Mouse (Mus musculus) midbrain, embryonic 11.5 days (tissue): ENCODE data around the gene Eif4enif1. TPM values are rescaled to one million over a fixed set of nuclear protein-coding genes. Genes with fewer than 3 reads are reported as not detected.

Source experiments
- ATAC-seq: fragments of 200-750 bp; cut with Nextera tagmentation; 2 replicates; pipeline ENCODE4 v1.8.0; 2017; ENCODE audit warnings: moderate TSS enrichment, moderate library complexity; ENCODE audit not compliant: low FRiP score
- DNase-seq: peaks from one replicate; pipeline ENCODE4 v3.0.0; 2015; ENCODE audit warnings: low spot score; ENCODE audit errors: missing footprints
- H3K27ac ChIP-seq: fragments of 300-500 bp; sonication (generic); 2 replicates; pipeline ENCODE4 v1.5.1; 2014; ENCODE audit warnings: low read depth, low read length
- H3K27me3 ChIP-seq: fragments of 300-500 bp; sonication (generic); 2 replicates; pipeline ENCODE4 v1.6.1; 2014; ENCODE audit warnings: mild to moderate bottlenecking, low read length, moderate library complexity, mixed read lengths; ENCODE audit not compliant: control insufficient read depth, insufficient read depth
- H3K36me3 ChIP-seq: fragments of 300-500 bp; sonication (generic); 2 replicates; pipeline ENCODE4 v1.6.1; 2014; ENCODE audit warnings: mild to moderate bottlenecking, low read length, moderate library complexity, mixed read lengths; ENCODE audit not compliant: control insufficient read depth, insufficient read depth
- H3K4me1 ChIP-seq: fragments of 300-500 bp; sonication (generic); 2 replicates; pipeline ENCODE4 v1.6.1; 2014; ENCODE audit warnings: low read length; ENCODE audit not compliant: control insufficient read depth, insufficient read depth
- H3K4me2 ChIP-seq: fragments of 300-500 bp; sonication (generic); 2 replicates; pipeline ENCODE4 v1.6.1; 2014; ENCODE audit warnings: mild to moderate bottlenecking, moderate library complexity
- H3K4me3 ChIP-seq: fragments of 300-500 bp; sonication (generic); 2 replicates; pipeline ENCODE4 v1.5.1; 2014; ENCODE audit warnings: low read depth, low read length
- H3K9ac ChIP-seq: fragments of 300-500 bp; sonication (generic); 2 replicates; pipeline ENCODE4 v1.6.1; 2014; ENCODE audit warnings: low read length
- H3K9me3 ChIP-seq: fragments of 300-500 bp; sonication (generic); 2 replicates; pipeline ENCODE4 v1.6.1; 2016; ENCODE audit warnings: low read length; ENCODE audit not compliant: control insufficient read depth
- WGBS: fragments of 180-500 bp; shearing (Covaris S2); extraction: QIAGEN DNeasy Blood & Tissue Kit; methylation state at CpG from one replicate; pipeline ENCODE4 v1.1.7; 2014; 5-methylcytosine and 5-hydroxymethylcytosine counted together
- polyA plus RNA-seq: library from polyadenylated mRNA; unstranded; fragments of >200 nt; fragmentation: Nextera tagmentation; extraction: Ambion mirVana; gene quantifications from 2 replicates; pipeline ENCODE4 v1.2.1, GENCODE M21; 2014

The Eif4enif1 gene
- polyA plus RNA-seq, 1 experiment from 2014 or later: 54.7 TPM

DNA sequence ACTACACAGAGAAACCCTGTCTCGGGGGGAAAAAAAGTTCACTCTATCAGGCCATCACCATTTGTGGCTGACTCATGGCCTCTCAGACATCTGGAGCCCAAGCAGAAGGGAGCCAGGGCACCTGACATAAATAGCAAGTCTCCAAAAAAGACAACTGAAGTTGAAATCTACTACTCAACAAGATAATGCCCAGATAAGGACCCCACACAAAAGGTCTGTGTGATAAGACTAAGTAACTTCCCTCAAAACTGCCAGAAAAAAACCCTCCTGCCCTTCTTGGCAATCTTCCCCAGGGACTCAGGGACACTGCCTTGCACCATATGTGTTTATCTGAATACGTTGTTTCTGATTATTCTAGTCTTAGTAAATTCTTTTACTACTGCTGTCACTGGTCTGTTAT is 77.5 kb downstream of the Eif4enif1 start:
- Histone ChIP-seq H3K27me3 (no peaks in the 10 kb centered on the region), H3K27ac (no peak overlapping the region), H3K9me3 (peaks cover 4% of the 10 kb centered on the region), H3K4me3 (no peak overlapping the region), H3K36me3 (no peaks in the 10 kb centered on the region), H3K4me2 (no peak overlapping the region), H3K9ac (no peak overlapping the region), H3K4me1 (no peaks in the 10 kb centered on the region)
- DNase-seq (no peak), ATAC-seq (no peak)
- 71% methylated on average over 2 of the region's 2 CpGs for WGBS

DNA sequence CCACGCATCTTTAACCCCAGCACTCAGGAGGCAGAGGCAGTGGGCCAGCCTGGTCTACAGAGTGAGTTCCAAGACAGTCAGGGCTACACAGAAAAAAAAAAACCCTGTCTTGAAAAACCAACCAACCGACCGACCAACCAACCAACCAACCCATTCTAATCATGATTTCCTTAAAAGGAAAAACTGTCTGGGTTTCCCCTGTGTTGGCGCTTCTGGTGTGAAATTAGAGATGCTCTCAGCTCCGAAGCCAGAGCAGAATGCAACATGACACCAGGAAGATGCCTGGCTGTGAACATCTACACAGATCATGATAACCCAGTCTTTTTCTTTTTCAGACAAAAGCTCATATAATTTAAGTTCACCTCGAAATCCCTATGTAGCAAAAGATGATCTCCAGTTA is 80.7 kb downstream of the Eif4enif1 start:
- DNase-seq (no peak), ATAC-seq (no peak)
- Histone ChIP-seq H3K36me3 (no peaks in the 10 kb centered on the region), H3K9me3 (peaks cover 4% of the 10 kb centered on the region), H3K9ac (no peak overlapping the region), H3K27me3 (no peaks in the 10 kb centered on the region), H3K27ac (no peak overlapping the region), H3K4me1 (peaks cover 3% of the 10 kb centered on the region; the same call in 1 of the 2 replicates), H3K4me2 (no peak overlapping the region), H3K4me3 (no peak overlapping the region)
- WGBS: 88% methylated on average over 6 of the region's 6 CpGs

DNA sequence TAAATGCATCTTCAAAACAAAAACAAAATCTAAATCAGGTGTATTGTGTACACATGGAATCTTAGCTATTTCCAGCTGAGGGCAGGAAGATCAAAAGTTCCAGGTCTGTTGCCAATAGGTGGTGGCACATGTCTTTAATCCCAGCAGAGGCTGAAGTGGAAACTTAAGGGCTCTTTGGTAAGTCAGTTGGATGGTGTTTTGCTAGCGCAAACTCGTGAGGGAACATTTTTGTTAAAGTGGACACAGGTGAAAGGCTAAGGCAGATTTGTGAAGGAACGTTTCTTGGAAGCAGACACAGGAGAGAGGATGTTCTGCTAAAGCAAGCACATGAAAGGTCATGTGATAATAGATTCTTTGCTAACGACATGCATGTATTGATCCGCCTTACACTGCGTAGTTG is 81.5 kb downstream of the Eif4enif1 start:
- Histone ChIP-seq H3K9ac (no peak overlapping the region), H3K9me3 (peaks cover 4% of the 10 kb centered on the region), H3K4me2 (no peak overlapping the region), H3K4me1 (peaks cover 10% of the 10 kb centered on the region), H3K4me3 (no peak overlapping the region), H3K27ac (no peak overlapping the region), H3K27me3 (no peaks in the 10 kb centered on the region), H3K36me3 (no peaks in the 10 kb centered on the region)
- 90% methylated on average over 6 of the region's 6 CpGs for WGBS
- DNase-seq (peak; percentile 72), ATAC-seq (no peak)

DNA sequence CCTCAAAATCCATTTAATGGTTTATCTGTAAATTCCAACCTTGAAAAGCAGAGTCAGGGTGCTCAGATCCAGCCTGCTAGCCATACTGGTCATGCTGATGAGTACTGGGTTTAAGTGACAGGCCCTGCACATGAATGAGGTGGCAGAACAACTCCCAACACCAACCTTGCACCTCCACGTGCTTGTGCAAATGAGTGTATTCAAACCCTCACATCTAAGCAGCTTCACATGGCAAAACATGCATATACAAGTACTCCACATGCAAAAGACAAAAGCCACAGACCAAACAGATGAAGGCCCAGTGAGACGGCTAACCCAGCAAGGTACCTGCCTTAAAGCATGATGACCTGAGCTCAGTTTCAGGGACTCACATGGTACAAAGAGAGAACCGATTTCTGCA is 83.7 kb downstream of the Eif4enif1 start:
- H3K9me3 ChIP-seq: no peaks in the 10 kb centered on the region; the same call in none of the 2 replicates
- H3K9ac ChIP-seq: no peak overlapping the region
- no peak overlapping the region for H3K4me2 ChIP-seq
- no peak overlapping the region for H3K4me3 ChIP-seq
- no peaks in the 10 kb centered on the region for H3K36me3 ChIP-seq
- 90% methylated on average over 3 of the region's 3 CpGs for WGBS
- no peak overlapping the region for H3K27ac ChIP-seq
- DNase-seq (peak; percentile 57), ATAC-seq (no peak)
- H3K27me3 ChIP-seq: no peaks in the 10 kb centered on the region
- H3K4me1 ChIP-seq: peaks cover 10% of the 10 kb centered on the region

DNA sequence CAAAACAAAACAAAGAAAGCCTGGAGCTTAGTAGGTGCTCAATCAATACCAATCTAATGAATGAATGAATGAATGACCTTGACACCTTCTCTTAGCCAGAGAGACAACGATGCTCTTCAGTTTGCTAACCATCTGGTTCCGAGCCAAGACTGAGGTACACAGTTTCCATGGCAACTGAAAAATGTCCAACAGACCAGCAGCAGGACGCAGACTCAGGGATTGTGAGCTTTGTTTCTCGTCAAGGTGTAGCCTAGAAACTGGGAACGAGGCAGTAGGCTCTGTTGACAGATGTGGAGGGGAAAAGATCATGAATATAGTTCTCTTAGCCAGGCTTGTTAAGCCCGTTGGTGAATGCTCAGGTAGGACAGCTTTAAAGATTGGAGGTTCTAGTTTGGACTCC is 84.9 kb downstream of the Eif4enif1 start:
- DNase-seq: peak; percentile 82
- H3K9ac ChIP-seq: no peak overlapping the region
- H3K27me3 ChIP-seq: no peaks in the 10 kb centered on the region
- no peak overlapping the region for H3K27ac ChIP-seq
- ATAC-seq: no peak
- no peak overlapping the region for H3K4me2 ChIP-seq
- 44% methylated on average over 6 of the region's 6 CpGs for whole genome bisulfite sequencing
- no peaks in the 10 kb centered on the region for H3K36me3 ChIP-seq
- peaks cover 10% of the 10 kb centered on the region for H3K4me1 ChIP-seq
- no peak overlapping the region for H3K4me3 ChIP-seq
- no peaks in the 10 kb centered on the region for H3K9me3 ChIP-seq

DNA sequence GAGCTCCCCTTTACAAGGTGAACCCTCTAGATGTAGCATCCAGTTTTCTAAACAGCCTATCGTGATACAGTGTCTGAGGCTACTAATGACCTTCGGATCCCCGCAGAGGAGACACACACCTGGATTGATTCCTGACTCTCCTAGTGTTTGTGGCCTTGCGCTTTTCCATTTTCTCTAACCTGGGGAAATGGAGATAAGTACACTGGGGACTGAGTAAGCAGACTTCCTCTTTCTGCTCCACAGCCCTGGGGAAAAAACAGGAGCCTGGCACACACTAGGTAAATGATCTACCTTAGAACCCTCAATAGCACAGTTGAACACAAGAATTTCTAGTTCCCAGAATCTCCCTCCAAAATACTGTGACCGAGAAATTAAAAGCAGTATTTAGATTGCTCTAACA is 85.7 kb downstream of the Eif4enif1 start:
- Histone ChIP-seq H3K4me2 (peak overlapping the region; percentile 100), H3K36me3 (no peaks in the 10 kb centered on the region), H3K9ac (peak overlapping the region; percentile 100), H3K27ac (no peak overlapping the region; the same call in 1 of the 2 replicates), H3K9me3 (no peaks in the 10 kb centered on the region), H3K4me1 (peaks cover 10% of the 10 kb centered on the region), H3K4me3 (peak overlapping the region; percentile 92; the same call in 1 of the 2 replicates), H3K27me3 (no peaks in the 10 kb centered on the region)
- DNase-seq (no peak), ATAC-seq (no peak)
- 70% methylated on average over 5 of the region's 5 CpGs for WGBS

DNA sequence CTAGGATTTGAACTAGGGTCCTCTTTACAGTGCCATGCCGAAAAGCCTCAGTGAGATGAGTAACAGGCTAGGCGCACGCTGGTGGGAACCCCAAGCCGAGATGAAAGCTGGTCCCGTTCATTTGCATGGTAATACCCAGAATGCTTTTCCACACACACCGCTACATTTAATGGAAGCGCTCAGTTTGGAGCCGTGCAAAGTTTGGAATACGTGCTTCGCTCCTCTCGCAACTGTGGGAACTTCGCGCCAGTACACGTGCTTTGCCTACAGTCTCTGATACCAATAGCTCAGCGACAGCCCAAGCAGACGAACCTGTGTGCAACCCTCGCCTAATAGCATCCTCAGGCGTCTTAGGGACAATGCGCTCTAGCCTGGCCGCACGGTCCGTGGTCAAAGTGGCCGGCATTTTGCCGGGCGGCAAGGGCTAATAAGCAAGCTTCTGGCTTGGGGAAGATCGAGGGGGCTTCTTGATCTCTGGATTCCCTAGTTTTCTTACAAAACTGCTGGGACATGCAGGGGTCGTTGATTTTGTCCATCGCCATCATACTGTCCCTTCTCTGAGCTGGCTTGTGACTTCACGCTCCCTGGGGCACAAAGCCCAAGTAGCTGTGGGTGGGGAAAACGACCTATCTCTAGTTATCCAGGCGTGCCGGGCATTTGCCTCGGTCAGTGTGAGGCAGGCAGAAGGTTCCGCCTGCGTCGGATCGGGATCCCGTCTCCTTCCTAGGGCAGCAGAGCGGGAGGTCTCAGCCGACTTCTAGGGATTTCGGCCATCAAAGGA is 86.5 kb downstream of the Eif4enif1 start, which contains the start of gene Patz1:
Patz1 (plus strand) TSS at position 354 of the 781 bp plus-strand sequence.
- ATAC-seq: peak; percentile 36
- Histone ChIP-seq H3K9me3 (no peaks in the 10 kb centered on the region), H3K27me3 (no peaks in the 10 kb centered on the region), H3K4me1 (peaks cover 14% of the 10 kb centered on the region), H3K4me2 (peak within 1 kb of the TSS; percentile 100), H3K9ac (peak within 1 kb of the TSS; percentile 100), H3K27ac (peak within 1 kb of the TSS; percentile 100), H3K36me3 (no peaks in the 10 kb centered on the region), H3K4me3 (peak within 1 kb of the TSS; percentile 92)
- DNase-seq: peak; percentile 98
- WGBS: under 1% methylated on average over 41 of the region's 41 CpGs

DNA sequence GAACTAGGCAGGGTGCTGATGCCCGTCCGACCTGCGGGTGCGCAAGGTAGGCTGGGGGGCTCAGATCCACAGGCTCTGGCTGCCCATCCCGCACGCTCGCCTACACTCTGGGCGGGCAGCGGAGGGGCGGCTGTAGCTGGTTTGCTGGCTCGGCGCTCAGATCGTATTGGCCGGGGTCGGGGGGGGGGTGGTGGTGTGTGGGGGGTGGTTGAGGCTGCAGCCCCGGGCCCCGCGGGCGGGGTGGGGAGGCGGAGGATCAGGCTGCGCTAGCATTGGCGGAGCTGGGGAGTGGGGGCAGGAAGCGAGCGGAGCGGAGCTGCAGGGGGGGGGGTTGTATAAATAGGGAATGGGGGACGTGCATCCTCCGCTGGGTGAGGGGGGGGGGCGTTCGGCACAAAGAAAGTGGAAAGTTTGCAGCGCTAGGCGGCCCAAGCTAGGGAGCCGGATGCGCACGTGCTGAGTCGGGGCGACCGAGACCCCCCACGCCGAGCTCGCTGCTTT is 87.2 kb downstream of the Eif4enif1 start:
- DNase-seq (peak; percentile 98), ATAC-seq (peak; percentile 78)
- peaks cover 3% of the 10 kb centered on the region for H3K36me3 ChIP-seq
- H3K4me3 ChIP-seq: peak overlapping the region; percentile 92
- H3K4me2 ChIP-seq: peak overlapping the region; percentile 100
- WGBS: under 1% methylated on average over 21 of the region's 40 CpGs
- peak overlapping the region; percentile 100 for H3K27ac ChIP-seq
- peaks cover 20% of the 10 kb centered on the region for H3K4me1 ChIP-seq
- no peaks in the 10 kb centered on the region for H3K27me3 ChIP-seq
- no peaks in the 10 kb centered on the region for H3K9me3 ChIP-seq
- H3K9ac ChIP-seq: peak overlapping the region; percentile 100
